Mouse (Mus musculus): ENCODE data around the gene Srm. TPM values are rescaled to one million over a fixed set of nuclear protein-coding genes. Genes with fewer than 3 reads are reported as not detected.
A peak's percentile ranks its signal among the peaks of the same experiment; 100 is the strongest.

Gene Srm
- polyA plus RNA-seq, 1 experiment from 2014 or later = 265 TPM

- H3K27me3 ChIP-seq (ENCODE audit: poor library complexity, severe bottlenecking) = no peaks in the 10 kb centered on the region
- H3K9me3 ChIP-seq = peaks cover 9% of the 10 kb centered on the region; the same call in 1 of the 2 replicates
- DNase-seq (ENCODE audit: extremely low spot score, low spot score) = no peak
- H3K4me3 ChIP-seq = no peak overlapping the region
- 0 out of 2 replicates have a peak, but pooled peaks cover 16% of the 10 kb centered on the region for H3K4me1 ChIP-seq
- WGBS = 74% methylated on average over 10 of the region's 10 CpGs
- peaks cover 23% of the 10 kb centered on the region for H3K36me3 ChIP-seq (replicated peaks)
- no peak overlapping the region for H3K27ac ChIP-seq
Measured at GRCm38 (mm10) chr4:148603376-148604139, 12.3 kb downstream of the Srm start.

- DNase-seq (ENCODE audit: extremely low spot score, low spot score) = no peak
- no peaks in the 10 kb centered on the region for H3K27me3 ChIP-seq (ENCODE audit: poor library complexity, severe bottlenecking)
- H3K9me3 ChIP-seq = peaks cover 3% of the 10 kb centered on the region; the same call in 1 of the 2 replicates
- 0 out of 2 replicates have a peak, but pooled peaks cover 16% of the 10 kb centered on the region for H3K4me1 ChIP-seq
- H3K27ac ChIP-seq = no peak overlapping the region
- 77% methylated on average over 7 of the region's 7 CpGs for WGBS
- no peak overlapping the region for H3K4me3 ChIP-seq
- H3K36me3 ChIP-seq (replicated peaks) = peaks cover 20% of the 10 kb centered on the region
Measured at GRCm38 (mm10) chr4:148604141-148604540, 12.8 kb downstream of the Srm start.

- DNase-seq (ENCODE audit: extremely low spot score, low spot score) = peak; percentile 67
- Histone ChIP-seq H3K27me3 (ENCODE audit: poor library complexity, severe bottlenecking) (no peaks in the 10 kb centered on the region), H3K27ac (no peak overlapping the region), H3K9me3 (no peaks in the 10 kb centered on the region), H3K36me3 (replicated peaks) (peaks cover 21% of the 10 kb centered on the region), H3K4me3 (no peak overlapping the region), H3K4me1 (0 out of 2 replicates have a peak, but pooled peaks cover 16% of the 10 kb centered on the region)
- WGBS = 78% methylated on average over 3 of the region's 3 CpGs
Measured at GRCm38 (mm10) chr4:148604541-148605165, 13.3 kb downstream of the Srm start.

- Histone ChIP-seq H3K4me3 (no peak overlapping the region), H3K27me3 (ENCODE audit: poor library complexity, severe bottlenecking) (no peaks in the 10 kb centered on the region), H3K36me3 (replicated peaks) (peaks cover 42% of the 10 kb centered on the region), H3K4me1 (0 out of 2 replicates have a peak, but pooled peaks cover 16% of the 10 kb centered on the region), H3K9me3 (no peaks in the 10 kb centered on the region), H3K27ac (no peak overlapping the region)
- peak; percentile 60 for DNase-seq (ENCODE audit: extremely low spot score, low spot score)
- 28% methylated on average over 5 of the region's 5 CpGs for WGBS
Measured at GRCm38 (mm10) chr4:148607758-148608157, 16.5 kb downstream of the Srm start.

GRCm38 (mm10) chr4:148609805-148610204, 18.5 kb downstream of the Srm start:
- WGBS = 92% methylated on average over 5 of the region's 5 CpGs
- Histone ChIP-seq H3K4me3 (no peak overlapping the region), H3K27ac (no peak overlapping the region), H3K4me1 (peaks cover 1% of the 10 kb centered on the region; the same call in 1 of the 2 replicates), H3K27me3 (ENCODE audit: poor library complexity, severe bottlenecking) (no peaks in the 10 kb centered on the region), H3K9me3 (no peaks in the 10 kb centered on the region), H3K36me3 (replicated peaks) (peaks cover 62% of the 10 kb centered on the region)
- DNase-seq (ENCODE audit: extremely low spot score, low spot score) = no peak

GRCm38 (mm10) chr4:148610631-148611364, 19.5 kb downstream of the Srm start:
- Histone ChIP-seq H3K9me3 (no peaks in the 10 kb centered on the region), H3K4me1 (no peaks in the 10 kb centered on the region; the same call in 1 of the 2 replicates), H3K36me3 (replicated peaks) (peaks cover 72% of the 10 kb centered on the region), H3K4me3 (no peak overlapping the region), H3K27me3 (ENCODE audit: poor library complexity, severe bottlenecking) (no peaks in the 10 kb centered on the region), H3K27ac (no peak overlapping the region)
- DNase-seq (ENCODE audit: extremely low spot score, low spot score) = no peak
- WGBS = 84% methylated on average over 5 of the region's 5 CpGs

GRCm38 (mm10) chr4:148612557-148612956, 21.3 kb downstream of the Srm start:
- peaks cover 85% of the 10 kb centered on the region for H3K36me3 ChIP-seq (replicated peaks)
- no peak overlapping the region for H3K4me3 ChIP-seq
- DNase-seq (ENCODE audit: extremely low spot score, low spot score) = no peak
- H3K4me1 ChIP-seq = no peaks in the 10 kb centered on the region; the same call in 1 of the 2 replicates
- H3K27ac ChIP-seq = no peak overlapping the region
- H3K9me3 ChIP-seq = no peaks in the 10 kb centered on the region
- no peaks in the 10 kb centered on the region for H3K27me3 ChIP-seq (ENCODE audit: poor library complexity, severe bottlenecking)
- 78% methylated on average over 4 of the region's 4 CpGs for WGBS

GRCm38 (mm10) chr4:148613738-148614137, 22.4 kb downstream of the Srm start:
- no peaks in the 10 kb centered on the region; the same call in 1 of the 2 replicates for H3K4me1 ChIP-seq
- no peak overlapping the region for H3K4me3 ChIP-seq
- no peak for DNase-seq (ENCODE audit: extremely low spot score, low spot score)
- H3K27ac ChIP-seq = no peak overlapping the region
- H3K36me3 ChIP-seq (replicated peaks) = peaks cover 97% of the 10 kb centered on the region
- WGBS = 86% methylated on average over 9 of the region's 9 CpGs
- H3K9me3 ChIP-seq = no peaks in the 10 kb centered on the region
- H3K27me3 ChIP-seq (ENCODE audit: poor library complexity, severe bottlenecking) = no peaks in the 10 kb centered on the region

GRCm38 (mm10) chr4:148619805-148620204, 28.5 kb downstream of the Srm start:
- H3K27ac ChIP-seq = no peak overlapping the region
- H3K27me3 ChIP-seq (ENCODE audit: poor library complexity, severe bottlenecking) = no peaks in the 10 kb centered on the region
- no peaks in the 10 kb centered on the region for H3K9me3 ChIP-seq
- 81% methylated on average over 1 of the region's 1 CpGs for WGBS
- H3K4me3 ChIP-seq = no peak overlapping the region
- peaks cover 14% of the 10 kb centered on the region for H3K4me1 ChIP-seq
- H3K36me3 ChIP-seq (replicated peaks) = peaks cover 100% of the 10 kb centered on the region
- DNase-seq (ENCODE audit: extremely low spot score, low spot score) = no peak

GRCm38 (mm10) chr4:148620718-148621117, 29.4 kb downstream of the Srm start:
- Histone ChIP-seq H3K27ac (no peak overlapping the region), H3K4me1 (peaks cover 20% of the 10 kb centered on the region), H3K9me3 (no peaks in the 10 kb centered on the region), H3K27me3 (ENCODE audit: poor library complexity, severe bottlenecking) (no peaks in the 10 kb centered on the region), H3K4me3 (no peak overlapping the region), H3K36me3 (replicated peaks) (peaks cover 96% of the 10 kb centered on the region)
- WGBS = 97% methylated on average over 1 of the region's 1 CpGs
- no peak for DNase-seq (ENCODE audit: extremely low spot score, low spot score)

- H3K36me3 ChIP-seq (replicated peaks) = peaks cover 79% of the 10 kb centered on the region
- H3K27me3 ChIP-seq (ENCODE audit: poor library complexity, severe bottlenecking) = no peaks in the 10 kb centered on the region
- WGBS = 94% methylated on average over 4 of the region's 4 CpGs
Measured at GRCm38 (mm10) chr4:148622485-148622884, 31.2 kb downstream of the Srm start.

GRCm38 (mm10) chr4:148623609-148624008, 32.3 kb downstream of the Srm start:
- H3K27ac ChIP-seq = no peak overlapping the region
- H3K4me3 ChIP-seq = 0 out of 2 replicates have a peak overlapping the region, but pooled peaks have one; percentile 1
- WGBS = 91% methylated on average over 4 of the region's 4 CpGs
- peaks cover 29% of the 10 kb centered on the region for H3K4me1 ChIP-seq
- H3K9me3 ChIP-seq = no peaks in the 10 kb centered on the region
- H3K27me3 ChIP-seq (ENCODE audit: poor library complexity, severe bottlenecking) = no peaks in the 10 kb centered on the region
- DNase-seq (ENCODE audit: extremely low spot score, low spot score) = no peak
- H3K36me3 ChIP-seq (replicated peaks) = peaks cover 67% of the 10 kb centered on the region

More at GRCm38 (mm10) chr4:148622485-148622884, 31.2 kb downstream of the Srm start:
- Histone ChIP-seq H3K4me3 (no peak overlapping the region), H3K27ac (no peak overlapping the region), H3K4me1 (peaks cover 29% of the 10 kb centered on the region), H3K9me3 (no peaks in the 10 kb centered on the region)
- no peak for DNase-seq (ENCODE audit: extremely low spot score, low spot score)

Data from forebrain, embryonic 10.5 days (tissue).